Mouse (Mus musculus) myocyte (in vitro differentiated cells): Measurements from ENCODE around the gene Prrg3.

ENCODE experiments used
- CEBPB ChIP-seq: IDR thresholded peaks from 2 replicates; pipeline ENCODE4 v1.6.1; 2011; ENCODE audit warnings: mild to moderate bottlenecking, moderate library complexity; ENCODE audit not compliant: poor library complexity, insufficient read depth, severe bottlenecking
- E2F4 ChIP-seq: IDR thresholded peaks from one replicate; pipeline ENCODE4 v1.6.1; 2011; ENCODE audit warnings: mild to moderate bottlenecking, control low read depth, moderate library complexity; ENCODE audit not compliant: insufficient read depth
- MAX ChIP-seq: IDR thresholded peaks from one replicate; pipeline ENCODE4 v1.6.1; 2011; ENCODE audit warnings: low read depth, mild to moderate bottlenecking, control low read depth
- MYOD1 ChIP-seq, 3 experiments: IDR thresholded peaks; one replicate each; pipeline ENCODE4 v1.6.1; 2011; ENCODE audit warnings: control low read depth in 2 of 3, low read depth in 2 of 3, mild to moderate bottlenecking in 2 of 3, moderate library complexity in 1 of 3; ENCODE audit not compliant: insufficient read length in 2 of 3, control insufficient read depth in 1 of 3
- MYOG ChIP-seq, 3 experiments: IDR thresholded peaks; one replicate each; pipeline ENCODE4 v1.6.1; 2011; ENCODE audit warnings: control low read depth in 2 of 3, low read depth in 2 of 3, mild to moderate bottlenecking in 2 of 3; ENCODE audit not compliant: insufficient read length in 2 of 3, control insufficient read depth in 1 of 3, insufficient read depth in 1 of 3
- POLR2A ChIP-seq: IDR thresholded peaks from one replicate; pipeline ENCODE4 v1.6.1; 2011; ENCODE audit warnings: low read depth, mild to moderate bottlenecking, control low read depth, moderate library complexity; ENCODE audit not compliant: insufficient read length
- POLR2AphosphoS2 ChIP-seq: IDR thresholded peaks from one replicate; pipeline ENCODE4 v1.6.1; 2011; ENCODE audit warnings: low read depth, control low read depth; ENCODE audit not compliant: insufficient read length
- REST ChIP-seq: IDR thresholded peaks from one replicate; pipeline ENCODE4 v1.6.1; 2011; ENCODE audit warnings: mild to moderate bottlenecking, control low read depth, moderate library complexity; ENCODE audit not compliant: insufficient read depth, insufficient read length
- SRF ChIP-seq: IDR thresholded peaks from one replicate; pipeline ENCODE4 v1.6.1; 2011; ENCODE audit warnings: low read depth; ENCODE audit not compliant: control insufficient read depth, insufficient read length
- TCF12 ChIP-seq: IDR thresholded peaks from one replicate; pipeline ENCODE4 v1.6.1; 2011; ENCODE audit warnings: mild to moderate bottlenecking, control low read depth; ENCODE audit not compliant: poor library complexity, insufficient read depth, severe bottlenecking
- TCF3 ChIP-seq: IDR thresholded peaks from one replicate; pipeline ENCODE4 v1.6.1; 2011; ENCODE audit warnings: low read depth, control low read depth; ENCODE audit not compliant: insufficient read length
- USF1 ChIP-seq: IDR thresholded peaks from one replicate; pipeline ENCODE4 v1.6.1; 2011; ENCODE audit warnings: low read depth, mild to moderate bottlenecking, control low read depth, moderate library complexity

GRCm38 (mm10) chrX:71981322-71981721 is 18.9 kb downstream of the Prrg3 start:
- TF ChIP-seq POLR2A (no peak), MYOD1 (IDR thresholded peaks at IDR 0.05; ENCODE audit: control insufficient read depth in 1 of 3, insufficient read length in 2 of 3, low read depth in 2 of 3) (no peak), TCF12 (no peak), USF1 (no peak), REST (no peak), MYOG (IDR thresholded peaks at IDR 0.05; ENCODE audit: control insufficient read depth in 1 of 3, insufficient read depth in 1 of 3, insufficient read length in 2 of 3, low read depth in 2 of 3) (no peak), CEBPB (no peak), TCF3 (no peak), MAX (no peak), E2F4 (no peak), POLR2AphosphoS2 (no peak), SRF (no peak)
